Mouse (Mus musculus) layer of hippocampus, adult 2 months (tissue): ENCODE measurements at regions not wholly inside any gene's neighbourhood (a gene's known extent, or its start where the extent isn't known, plus 50 kb on each side); places are given as distances from the start of the nearest gene placed in this dataset.

Experiments
- DNase-seq, 2 experiments: peaks; one replicate each; pipeline ENCODE4 v3.0.0; 2022; ENCODE audit warnings: low spot score in 2 of 2
- H3K27ac ChIP-seq: fragments of 200-600 bp; 2 replicates; pipeline ENCODE4 v1.8.1; 2022
- H3K4me3 ChIP-seq: fragments of 200-600 bp; 2 replicates; pipeline ENCODE4 v1.8.1; 2022; ENCODE audit warnings: mild to moderate bottlenecking
- CTCF ChIP-seq: fragments of 200-600 bp; conservative IDR thresholded peaks from 2 replicates; pipeline ENCODE4 v1.8.1; 2022; ENCODE audit warnings: antibody characterized with exemption, mild to moderate bottlenecking, moderate library complexity

DNA sequence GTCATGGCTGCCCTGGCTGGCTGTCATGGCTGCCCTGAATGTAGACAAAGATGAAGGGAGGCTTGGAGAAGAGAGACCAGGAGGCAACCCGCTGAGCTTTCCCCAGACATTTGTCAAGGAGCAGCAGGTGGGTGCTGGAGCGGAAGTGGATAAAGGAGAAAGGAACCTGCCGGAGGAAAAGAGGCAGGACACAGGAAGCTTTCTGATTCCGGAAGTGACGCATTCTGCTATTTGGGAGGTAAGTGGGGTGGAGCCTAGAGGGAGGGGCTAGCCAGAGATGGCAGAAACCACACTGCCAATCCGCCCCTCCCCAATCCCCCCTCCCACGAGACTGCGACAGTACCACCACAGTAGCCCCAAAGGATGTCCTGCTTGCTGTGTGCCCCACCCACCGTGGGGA is 80.1 kb downstream of the Gm572 start:
- no peak overlapping the region for H3K27ac ChIP-seq
- DNase-seq = no peak
- TF ChIP-seq CTCF = no peak
- no peak overlapping the region for H3K4me3 ChIP-seq

DNA sequence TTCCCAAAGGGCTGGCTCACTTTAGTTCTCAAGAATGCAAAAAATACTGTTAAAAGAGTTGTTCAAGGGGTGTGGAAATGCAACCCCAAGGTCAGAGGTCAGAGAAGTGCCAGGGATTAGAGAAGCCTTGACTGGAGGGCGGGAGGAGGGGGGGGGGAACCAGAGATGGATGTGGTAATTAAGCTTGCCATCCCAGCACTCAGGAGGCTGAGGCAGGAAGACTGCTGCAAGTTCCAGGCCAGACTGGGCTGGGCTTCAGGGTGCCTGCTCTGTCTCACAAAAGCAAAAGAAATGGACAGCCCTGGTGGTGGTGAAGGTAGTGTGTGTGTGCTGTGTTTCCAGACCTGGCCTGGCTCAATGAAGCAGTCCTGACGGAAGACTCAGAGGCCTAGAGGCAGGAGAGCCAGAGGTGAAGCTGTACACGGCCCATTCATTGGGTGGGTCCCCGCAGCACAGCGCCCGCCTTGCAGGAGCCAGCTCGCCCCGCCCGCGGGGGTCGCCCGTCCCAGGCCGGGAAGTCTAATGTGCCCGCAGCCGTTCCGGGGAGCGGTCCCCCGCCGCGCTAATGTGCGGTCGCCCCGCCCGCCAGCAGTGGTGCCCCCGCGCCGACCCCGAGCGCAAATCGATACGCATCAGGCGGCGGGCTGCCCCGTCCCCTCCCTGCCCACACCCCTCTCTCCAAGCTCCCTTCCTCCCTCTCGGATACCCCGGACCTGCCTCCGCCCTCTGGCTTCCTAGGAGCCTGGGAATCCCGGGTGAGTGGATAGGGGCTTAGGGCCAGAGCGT is 80.1 kb upstream of the Casz1 start:
- no peak overlapping the region for H3K27ac ChIP-seq
- DNase-seq = no peak
- no peak overlapping the region for H3K4me3 ChIP-seq
- TF ChIP-seq CTCF = no peak

DNA sequence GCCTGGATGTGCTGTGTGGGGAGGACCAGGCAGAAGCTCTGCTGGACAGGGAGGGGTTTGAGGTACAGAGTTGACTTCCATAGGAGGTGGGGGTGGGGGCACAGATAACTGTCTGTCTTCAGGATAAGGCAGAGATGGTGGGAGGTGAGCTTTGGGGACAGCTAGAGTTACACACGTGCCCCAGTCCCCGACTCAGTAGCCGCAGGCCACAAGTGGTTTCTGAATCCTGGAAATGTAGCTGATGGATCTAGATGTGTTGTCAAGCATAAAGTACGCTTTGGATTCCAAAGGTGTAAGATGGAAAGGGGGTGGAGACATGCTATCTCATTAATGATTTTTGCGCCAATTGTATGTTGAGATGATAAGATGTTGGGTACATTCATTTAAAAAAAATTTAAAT is 75.4 kb upstream of the Casz1 start:
- Histone ChIP-seq H3K27ac (no peak overlapping the region), H3K4me3 (no peak overlapping the region)
- TF ChIP-seq CTCF = no peak
- no peak for DNase-seq

DNA sequence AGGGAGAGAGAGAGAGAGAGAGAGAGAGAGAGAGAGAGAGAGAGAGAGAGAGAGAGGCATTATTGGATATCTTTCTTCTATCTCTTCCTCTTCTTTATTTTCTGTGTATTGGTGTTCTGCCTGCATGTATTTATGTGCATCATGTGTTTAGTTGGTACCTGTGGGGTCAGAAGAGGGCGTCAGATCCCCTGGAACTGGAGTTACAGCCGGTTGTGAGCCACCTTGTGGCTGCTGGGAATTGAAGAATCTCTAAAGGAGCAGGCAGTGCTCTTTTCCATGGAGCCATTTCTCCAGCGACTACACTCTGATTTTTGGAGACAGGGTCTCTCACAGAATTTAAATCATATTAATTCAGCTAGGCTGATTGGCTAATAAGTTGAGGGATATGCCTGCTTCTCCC is 72.6 kb upstream of the Casz1 start:
- no peak for TF ChIP-seq CTCF

DNA sequence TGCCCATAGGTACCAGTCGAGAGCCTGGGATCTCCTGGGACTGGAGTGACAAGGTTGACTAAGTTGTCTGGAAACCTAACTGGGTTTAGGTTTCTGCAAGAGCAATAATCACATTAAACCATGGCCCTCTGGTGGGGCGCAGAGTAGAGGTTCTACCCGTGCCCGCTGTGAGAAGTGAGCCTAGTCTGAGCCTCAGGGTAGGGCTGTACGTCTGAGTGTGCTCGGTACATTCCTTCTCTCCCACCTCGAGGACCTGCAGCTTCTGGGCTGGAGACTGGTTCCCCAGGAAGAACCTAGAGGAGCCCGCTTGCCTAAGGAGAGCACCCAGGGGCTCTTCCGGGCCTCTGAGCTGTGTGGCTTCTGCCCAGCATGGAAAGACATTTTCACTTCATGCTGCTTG is 70.2 kb upstream of the Casz1 start:
- H3K27ac ChIP-seq = no peak overlapping the region
- H3K4me3 ChIP-seq = no peak overlapping the region
- no peak for DNase-seq
- TF ChIP-seq CTCF = no peak

More for the DNA sequence above, 72.6 kb upstream of the Casz1 start:
- DNase-seq = no peak
- Histone ChIP-seq H3K27ac (no peak overlapping the region), H3K4me3 (no peak overlapping the region)

DNA sequence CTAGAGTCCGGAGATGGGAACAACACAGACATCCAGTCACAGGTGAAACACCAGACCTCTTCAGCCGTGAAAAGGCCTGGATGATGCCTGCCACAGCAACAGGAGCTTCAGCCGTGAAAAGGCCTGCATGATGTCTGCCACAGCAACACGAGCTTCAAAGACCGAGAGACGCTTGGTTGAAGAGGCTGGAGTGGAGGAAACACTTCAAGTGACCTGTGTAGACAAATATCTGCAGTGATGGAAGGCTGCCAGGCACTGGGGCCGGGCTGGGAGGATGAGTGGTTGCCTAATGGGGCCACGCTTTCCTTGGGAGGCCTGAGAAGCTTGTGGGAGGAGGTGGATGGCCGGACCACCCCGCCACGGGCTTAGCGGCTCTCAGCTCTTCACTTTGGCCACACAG is 69.7 kb upstream of the Casz1 start:
- no peak for DNase-seq
- TF ChIP-seq CTCF = no peak
- H3K27ac ChIP-seq = no peak overlapping the region
- H3K4me3 ChIP-seq = no peak overlapping the region

DNA sequence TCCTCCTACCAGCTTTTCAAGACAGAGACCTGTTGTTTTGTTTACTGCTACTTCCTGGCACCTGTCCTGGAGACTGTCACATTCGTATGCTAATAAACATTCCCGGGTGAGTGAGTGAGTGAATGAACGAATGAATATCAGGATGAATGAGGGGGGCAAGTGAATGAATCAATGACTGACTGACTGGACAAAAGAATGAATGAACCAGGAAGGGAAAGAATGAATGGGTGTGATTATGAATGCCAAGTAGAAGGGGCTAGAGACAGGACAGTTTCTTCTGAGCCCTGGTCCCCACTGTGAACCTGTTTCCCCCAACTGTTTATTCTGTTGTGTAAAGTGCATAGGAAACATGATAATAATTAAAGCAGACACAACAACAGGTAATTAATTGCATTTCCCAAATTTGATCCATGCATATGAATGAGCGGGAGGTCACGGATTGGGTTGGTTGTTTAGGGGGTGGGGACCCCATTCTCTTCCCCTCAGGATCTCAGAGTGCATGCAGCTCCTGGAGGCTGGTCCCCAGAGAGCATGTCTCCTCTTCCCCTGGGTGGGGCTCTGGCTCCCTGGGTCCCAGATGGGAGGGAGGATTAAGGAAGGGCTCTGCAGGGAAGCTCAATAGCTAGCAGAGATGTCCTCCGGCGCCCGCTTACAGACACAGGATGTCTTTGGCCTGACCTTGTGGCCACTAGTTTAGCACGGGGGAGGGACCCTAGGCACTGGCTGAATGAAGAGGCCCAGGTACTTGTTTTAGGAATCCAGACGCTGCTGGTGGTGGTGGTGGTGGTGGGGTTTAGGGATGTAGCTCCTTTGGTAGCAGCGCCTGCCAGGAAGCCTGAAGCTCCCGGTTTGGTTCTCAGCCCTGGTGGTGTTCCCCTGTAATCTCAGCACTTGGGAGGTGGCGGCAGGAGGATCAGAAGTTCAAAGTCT is 65.4 kb upstream of the Casz1 start:
- no peak for TF ChIP-seq CTCF
- no peak overlapping the region for H3K4me3 ChIP-seq
- no peak overlapping the region for H3K27ac ChIP-seq
- DNase-seq = no peak

DNA sequence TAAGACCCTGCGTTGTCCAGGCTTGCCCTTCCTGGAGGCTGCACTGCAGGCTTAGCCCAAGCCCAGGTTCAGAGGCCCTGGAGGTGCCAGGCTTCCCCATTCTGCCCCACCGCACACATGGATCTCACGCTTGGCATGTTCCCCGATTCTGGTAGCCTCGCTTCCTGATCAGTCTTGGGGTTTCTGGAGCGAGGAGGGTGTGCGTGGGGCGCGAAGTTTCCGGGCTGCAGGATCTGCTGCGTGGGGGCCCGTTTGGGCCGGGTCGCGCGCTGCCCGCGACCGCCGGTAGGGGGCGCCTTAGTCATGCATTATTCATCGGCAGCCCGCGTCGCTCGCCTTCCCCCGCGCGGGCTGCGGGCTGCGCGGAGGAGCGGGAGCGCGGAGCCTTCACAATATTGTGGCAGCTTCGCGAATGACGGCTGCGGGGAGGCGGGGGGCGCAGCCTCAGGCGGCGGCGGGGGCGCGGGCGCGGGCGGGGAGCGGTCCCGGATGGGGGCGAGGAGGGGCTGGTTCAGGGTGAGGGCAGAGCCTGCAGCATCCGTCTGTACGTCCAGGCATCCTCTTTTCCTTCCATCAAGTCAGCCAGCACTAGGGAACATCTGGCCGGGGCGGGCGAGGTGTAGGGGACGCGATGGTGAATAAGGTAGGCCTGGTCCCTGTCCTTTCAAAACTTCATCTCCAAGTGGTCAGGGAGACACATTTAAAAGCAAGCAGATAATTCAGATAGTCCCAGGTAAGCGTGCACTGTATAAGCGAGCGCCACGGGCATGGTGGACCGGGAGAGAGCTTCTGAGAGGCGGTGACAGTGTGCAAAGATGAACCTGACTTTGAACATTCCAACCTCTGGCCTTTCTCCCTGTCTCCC is 61.4 kb upstream of the Casz1 start:
- peak; percentile 16 to 83 for DNase-seq
- H3K27ac ChIP-seq = no peak overlapping the region
- peak overlapping the region; percentile 40 for H3K4me3 ChIP-seq
- TF ChIP-seq CTCF = peak; percentile 90

DNA sequence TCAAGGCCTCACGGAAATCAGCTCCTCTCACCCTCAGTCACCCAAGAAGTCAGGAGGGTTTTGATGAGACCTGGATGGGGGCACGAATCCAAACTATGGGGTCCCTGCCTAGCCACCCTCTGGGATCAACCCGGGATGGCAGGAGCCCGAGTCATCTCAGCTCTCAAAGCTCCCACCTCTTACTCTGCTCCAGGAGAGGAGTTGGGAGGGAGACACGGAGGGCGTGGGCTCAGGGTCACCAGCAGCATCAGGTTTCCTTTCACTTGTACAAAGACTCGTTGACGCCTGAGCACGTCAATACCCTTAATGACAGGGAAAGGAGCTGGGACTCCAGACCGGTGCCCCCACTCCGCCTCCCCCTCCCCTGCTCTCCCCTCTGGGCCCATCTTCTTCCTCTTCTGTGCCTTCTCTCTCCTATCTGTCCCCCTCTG is 60.8 kb upstream of the Casz1 start:
- TF ChIP-seq CTCF = no peak

DNA sequence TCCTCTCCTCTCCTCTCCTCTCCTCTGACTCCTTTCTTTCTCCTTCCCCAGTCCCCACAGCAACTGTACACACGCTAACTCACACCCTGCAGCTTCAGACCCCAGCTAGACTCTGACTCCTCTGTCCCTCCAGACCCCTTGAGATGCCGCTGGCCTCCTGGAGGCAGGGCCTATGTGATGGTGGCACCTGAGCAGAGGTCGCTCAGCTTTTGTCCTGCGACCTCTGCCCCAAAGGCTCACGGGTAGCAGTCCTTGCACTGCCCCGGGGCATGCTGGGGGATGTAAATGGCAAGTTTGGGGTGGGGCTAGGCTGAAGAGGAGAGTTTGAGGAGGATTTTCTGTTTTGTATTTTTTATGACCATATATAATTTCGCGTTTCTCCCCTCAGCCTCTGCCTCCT is 60.2 kb upstream of the Casz1 start:
- TF ChIP-seq CTCF = no peak
- no peak overlapping the region for H3K27ac ChIP-seq
- no peak overlapping the region for H3K4me3 ChIP-seq
- no peak for DNase-seq

More for the DNA sequence above, 60.8 kb upstream of the Casz1 start:
- no peak overlapping the region for H3K27ac ChIP-seq
- H3K4me3 ChIP-seq = no peak overlapping the region
- DNase-seq = no peak

DNA sequence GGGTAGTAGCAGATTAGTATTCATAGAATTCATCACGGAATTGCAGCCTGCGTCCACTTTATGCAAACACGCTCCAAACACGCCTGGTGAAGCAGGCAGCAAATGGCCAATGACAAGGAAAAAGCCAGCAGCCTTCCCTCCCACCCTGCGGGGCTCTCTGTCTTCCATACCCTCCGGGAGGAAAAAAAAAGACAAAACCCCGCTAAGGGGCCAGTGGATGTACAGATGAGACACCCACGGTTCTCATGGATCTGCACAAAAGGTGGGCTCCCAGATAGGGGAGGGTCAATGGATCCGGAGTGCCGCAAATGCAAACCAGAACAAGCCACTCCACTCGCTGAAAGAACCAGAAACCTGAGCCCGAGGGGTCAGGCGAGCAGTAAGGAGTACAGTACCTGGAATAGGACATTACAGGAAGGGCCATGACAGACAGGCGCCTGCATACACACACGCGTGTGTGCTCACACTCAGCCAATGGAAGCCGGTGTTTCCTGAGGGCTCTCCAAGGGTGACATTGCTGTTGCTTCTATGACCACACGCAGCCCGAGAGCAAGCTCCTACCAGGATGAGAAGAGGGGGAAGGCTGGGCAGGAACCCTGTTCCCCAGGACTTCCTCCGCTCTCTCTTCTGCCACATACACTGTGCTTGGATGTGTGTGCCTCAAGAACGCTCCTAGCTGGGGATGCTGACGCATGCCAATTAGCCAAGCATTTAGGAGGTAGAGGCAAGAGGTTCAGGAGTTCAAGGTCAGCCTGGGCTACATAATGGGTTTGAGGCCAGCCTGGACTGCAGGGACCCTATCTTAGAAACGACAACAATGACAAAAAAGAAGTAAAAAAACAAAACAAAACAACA is 57.5 kb upstream of the Casz1 start:
- no peak for TF ChIP-seq CTCF
- Histone ChIP-seq H3K4me3 (no peak overlapping the region), H3K27ac (no peak overlapping the region)
- DNase-seq = no peak

DNA sequence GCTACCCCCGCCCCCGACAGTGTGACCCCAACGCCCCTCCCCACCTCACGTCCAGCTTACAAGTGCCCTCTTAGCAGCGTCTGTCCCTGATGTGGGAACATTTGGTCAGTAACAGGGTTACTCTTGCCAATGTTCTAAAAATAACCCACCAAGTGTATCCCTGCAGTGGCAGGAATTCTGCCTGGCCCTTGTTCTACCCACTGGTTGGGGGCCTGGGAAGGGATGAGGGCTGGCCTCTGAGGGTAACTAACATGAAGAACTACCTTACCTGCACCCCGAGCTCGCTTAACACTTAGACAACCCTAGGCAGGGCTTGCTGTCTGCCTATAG is 56.9 kb upstream of the Casz1 start:
- no peak overlapping the region for H3K27ac ChIP-seq
- TF ChIP-seq CTCF = no peak

More for the DNA sequence above, 56.9 kb upstream of the Casz1 start:
- H3K4me3 ChIP-seq = no peak overlapping the region
- DNase-seq = no peak
